Mouse (Mus musculus): ENCODE results near the gene Capn12.

Gene Capn12

DNA sequence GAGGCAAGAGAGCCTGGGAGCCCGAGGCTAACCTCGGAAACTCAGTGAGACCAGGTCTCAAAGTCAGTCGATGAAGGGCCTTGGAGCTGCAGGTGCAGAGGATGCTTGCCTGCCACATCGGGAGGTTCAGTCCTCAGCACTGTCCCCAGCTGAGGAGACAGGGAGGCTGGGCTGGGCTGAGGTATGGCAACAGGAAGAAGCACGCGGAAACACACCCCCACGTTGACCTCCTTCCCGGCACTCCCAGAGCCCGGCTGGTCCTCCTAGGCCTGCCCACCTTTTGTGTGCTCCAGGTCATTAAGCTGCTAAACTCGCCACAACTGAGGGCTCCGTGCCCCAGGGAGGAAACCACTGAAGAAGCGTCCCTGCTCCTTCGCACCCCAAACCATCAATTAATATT lies at the start of gene Capn12:
TSS of gene Capn12 (plus strand) at position 224 of the 400 bp plus-strand sequence.
- DNase-seq (ENCODE audit: low read depth) = no peak

DNA sequence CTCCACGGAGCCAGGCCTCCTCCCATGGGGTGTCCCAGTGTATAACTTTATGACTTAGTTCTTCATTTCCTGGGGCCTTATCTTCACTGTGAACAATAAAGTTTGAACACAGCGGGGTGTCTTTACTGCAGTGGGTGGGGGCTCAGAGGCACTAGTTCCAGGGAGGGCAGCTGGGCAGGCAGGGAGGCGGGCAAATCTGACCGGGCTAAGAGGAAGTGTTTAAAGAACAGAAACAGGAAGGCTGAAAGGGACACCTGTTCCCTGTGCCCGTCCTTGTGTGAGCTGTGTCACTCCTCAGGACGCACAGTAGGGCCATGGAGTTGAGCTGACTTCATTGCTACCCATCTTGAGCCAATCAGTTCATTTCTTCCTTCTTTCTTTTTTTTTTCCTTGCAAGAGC lies 49.1 kb upstream of the Capn12 start:
- DNase-seq (ENCODE audit: low read depth) = no peak

DNA sequence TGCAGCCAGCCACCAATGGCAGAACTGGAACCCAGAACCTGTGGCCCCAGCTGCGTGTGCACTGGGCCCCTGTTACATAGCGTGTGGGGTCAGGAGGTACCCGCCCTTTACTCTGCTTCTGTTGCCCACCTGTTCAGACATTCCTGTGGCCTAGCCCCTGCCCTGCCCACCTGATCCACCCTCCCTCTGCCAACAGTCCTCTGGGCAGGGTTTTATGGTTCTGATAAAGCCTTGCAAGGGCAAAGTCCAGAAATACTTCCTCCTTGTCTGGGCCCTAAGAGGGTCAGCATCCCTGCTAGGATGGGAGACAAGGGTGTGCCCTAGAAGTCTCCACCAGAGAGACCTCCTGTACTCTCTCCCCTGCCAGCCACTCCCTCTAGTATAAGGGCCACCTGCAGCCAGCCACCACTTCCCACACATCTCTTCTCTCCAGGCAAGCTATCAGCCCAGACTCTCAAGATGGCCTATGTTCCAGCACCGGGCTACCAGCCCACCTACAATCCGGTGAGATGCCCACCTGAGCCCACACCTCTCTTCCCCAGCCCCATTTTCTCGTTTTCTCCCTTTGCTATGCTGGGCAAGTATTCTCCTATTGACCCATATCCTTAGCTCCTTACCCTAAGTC lies 47.4 kb upstream of the Capn12 start, which contains the start of gene Lgals4:
TSS of gene Lgals4 (plus strand) at position 132 of the 625 bp plus-strand sequence.
- no peak for DNase-seq (ENCODE audit: low read depth)

DNA sequence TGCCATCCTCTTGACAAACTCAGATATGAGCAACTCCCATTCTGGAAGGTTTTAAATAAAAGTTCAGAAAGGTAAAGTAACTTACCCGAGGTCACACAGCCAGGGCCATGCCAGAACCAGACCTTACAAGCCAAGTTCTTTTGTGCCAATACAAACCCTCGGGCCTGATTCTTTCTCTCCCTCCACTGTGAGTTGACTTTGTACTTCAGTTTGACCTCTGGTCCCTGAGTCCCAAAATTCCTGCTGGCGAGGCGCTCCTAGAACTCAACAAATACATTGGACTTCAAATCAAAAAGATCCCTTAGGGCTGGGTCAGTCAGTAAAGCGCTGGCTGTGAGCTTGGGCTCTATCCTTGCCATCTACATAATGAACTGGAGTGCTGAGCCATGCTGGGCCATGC lies 44.3 kb upstream of the Capn12 start:
- DNase-seq (ENCODE audit: low read depth) = no peak

DNA sequence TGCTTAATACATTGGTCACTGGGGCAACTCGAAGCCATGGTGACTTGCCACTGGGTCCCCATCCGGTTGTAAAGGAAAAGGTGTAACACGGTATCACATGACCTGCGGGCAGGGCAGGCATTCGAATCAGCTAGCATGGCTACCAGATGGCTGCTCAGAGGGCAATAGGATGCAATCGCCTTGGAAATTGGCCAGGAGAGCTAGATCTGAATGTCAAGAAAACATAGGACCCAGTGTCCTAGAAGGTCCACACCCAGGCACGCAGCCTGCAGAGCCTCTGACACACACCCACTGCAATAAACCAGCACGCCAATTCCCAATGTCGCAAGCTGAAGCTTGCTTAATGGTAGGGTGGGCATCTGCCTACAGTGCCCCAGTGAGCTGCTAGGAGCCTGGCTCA lies 42.9 kb upstream of the Capn12 start:
- peak; percentile 83 for DNase-seq (ENCODE audit: low read depth)

DNA sequence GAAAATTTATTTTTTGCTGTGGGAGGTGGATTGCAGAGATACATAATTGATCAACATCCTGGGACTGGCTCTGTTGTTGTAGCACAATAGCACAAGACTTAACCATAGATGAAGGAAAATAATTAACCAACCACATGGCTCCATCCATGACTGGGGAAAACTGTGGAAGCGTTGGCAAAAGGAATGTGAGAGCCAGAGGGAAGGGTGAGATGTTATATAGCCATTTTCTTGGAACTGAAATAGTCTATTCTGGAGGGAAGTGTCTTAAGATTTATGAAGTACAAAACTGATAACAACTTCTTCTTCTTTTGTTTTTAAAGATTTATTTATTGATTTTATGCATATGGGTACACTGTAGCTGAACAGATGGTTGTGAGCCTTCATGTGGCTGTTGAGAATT lies 33.9 kb upstream of the Capn12 start:
- no peak for DNase-seq (ENCODE audit: low read depth)

DNA sequence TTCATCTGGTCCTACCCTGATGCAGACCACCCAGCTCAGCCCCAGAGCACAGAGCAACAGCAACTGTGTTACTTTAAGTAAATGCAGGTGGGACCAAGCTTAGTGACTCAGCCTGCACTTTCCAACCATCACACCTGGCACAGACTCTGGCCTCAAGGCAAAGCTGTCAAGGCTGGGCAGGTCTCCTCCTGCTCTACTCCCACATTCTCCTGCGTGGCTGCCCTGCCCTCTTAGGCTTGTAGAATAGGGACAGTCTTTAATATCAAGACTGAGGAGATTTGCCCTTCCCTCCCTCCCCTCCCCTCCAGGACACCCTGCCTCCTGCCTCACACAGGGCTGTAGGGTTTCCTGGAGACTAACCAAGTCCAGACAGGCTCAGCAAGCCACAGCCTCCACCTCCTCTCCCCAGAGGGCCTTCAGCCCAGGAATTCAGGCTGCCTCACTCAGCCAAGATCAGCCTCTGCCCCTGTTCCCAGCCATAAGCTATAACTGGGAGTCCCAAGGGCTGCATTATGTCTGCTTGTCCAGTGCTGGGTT lies 31.5 kb upstream of the Capn12 start:
- no peak for DNase-seq (ENCODE audit: low read depth)

DNA sequence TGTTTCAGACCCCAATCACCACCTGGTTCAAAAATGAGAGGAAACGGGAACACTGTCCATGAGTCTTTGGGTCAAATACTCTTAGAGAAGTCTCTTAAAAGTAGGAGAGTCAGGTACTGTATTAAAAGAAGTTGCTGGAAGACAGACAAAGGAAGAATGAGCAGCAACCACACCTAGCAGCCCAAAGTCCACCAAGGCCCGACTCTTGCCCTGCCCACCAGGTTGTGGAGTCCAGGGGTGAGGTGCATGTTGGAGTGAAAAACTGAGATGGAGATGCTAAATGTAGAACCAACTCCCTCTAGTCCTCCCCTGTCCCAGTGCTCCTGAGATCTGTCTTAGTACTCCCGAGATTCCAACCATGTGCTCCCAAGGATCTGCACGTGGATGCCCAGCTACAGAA lies 30.6 kb upstream of the Capn12 start:
- no peak for DNase-seq (ENCODE audit: low read depth)

DNA sequence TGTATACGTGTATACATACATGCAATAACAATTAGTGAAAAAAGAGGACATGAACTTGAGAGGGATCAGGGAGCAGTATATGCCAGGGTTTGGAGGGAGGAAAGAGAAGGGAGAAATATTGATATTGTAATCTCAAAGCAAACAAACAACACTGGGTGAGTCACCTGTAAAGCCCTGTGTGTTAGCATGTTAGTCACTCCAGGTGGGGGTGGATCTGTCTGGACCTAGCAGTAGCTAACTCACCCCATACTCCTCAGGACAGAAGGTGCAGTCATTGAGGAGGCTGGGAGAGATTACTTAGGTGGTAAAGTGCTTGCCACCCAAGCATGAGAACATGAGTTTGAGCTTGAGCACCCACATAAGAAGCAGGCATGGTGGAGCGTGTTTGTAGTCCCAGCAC lies 21.3 kb upstream of the Capn12 start:
- DNase-seq (ENCODE audit: low read depth) = no peak

DNA sequence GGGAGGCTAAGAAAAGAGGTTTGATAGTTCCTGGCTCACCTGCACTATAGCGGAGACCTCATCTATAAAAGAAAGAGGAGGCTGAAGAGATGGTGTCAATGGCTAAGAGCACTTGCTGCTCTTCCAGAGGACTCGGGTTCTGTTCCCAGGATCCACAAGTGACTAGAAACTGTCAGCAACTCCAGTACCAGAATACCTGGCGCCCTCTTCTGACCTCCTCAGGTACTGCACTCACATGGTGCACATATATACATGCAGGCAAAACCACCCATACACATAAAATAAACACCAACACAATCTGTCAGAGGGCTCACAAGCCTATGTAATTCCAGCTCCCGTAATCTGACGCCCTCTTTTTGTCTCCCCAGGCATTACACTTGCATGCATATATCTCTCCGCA lies 20.3 kb upstream of the Capn12 start:
- DNase-seq (ENCODE audit: low read depth) = no peak

DNA sequence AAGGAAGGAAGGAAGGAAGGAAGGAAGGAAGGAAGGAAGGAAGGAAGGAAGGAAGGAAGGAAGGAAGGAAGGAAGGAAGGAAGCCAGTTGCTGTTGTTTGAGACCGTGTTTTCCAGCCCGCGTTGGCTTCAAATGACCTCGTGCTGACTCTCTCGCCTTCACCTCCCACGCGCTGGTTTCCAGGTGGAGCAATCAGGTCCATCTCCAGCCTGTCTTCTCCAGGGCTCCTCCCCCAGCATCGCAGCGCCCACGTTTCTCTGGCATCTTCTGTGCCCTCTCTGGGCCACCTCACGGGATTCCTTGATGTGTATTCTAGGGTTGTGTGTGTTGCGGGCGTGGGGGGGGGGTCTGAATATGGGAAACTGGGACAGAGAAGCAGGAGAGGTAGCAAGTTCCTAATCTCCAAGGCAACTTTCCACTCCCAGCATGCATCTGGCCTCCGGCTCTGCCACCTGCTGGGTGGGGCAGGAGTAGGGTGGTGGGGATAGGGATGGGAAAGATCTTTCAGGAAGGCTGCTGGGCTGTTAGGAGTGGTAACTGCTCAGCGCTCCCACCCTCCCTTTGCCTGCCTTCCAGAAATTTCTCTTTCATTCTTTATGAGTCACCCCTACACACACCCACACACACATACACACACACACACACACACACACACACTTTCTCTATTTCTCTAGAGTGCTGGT lies 18.3 kb upstream of the Capn12 start:
- peak; percentile 28 for DNase-seq (ENCODE audit: low read depth)

DNA sequence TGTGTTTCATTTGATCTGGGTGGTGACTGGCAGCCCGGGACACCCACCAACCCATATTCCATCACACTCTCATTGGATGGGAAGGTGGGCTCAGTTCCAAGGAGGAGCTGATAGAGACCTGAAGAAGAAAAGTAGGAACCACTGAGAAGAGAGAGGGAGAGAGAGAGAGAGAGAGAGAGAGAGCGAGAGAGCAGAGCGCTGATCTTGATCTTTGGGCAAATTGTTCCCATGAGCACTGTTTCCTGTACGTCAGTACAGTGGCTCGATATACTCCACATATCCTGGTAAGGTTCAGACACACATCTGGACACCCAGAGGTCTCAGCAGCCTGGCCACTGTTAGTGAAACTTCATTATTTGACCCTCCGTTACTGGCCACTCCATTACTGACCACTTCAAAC lies 17.7 kb upstream of the Capn12 start, which contains the start of gene Lgals7:
TSS of gene Lgals7 (plus strand) at position 314 of the 400 bp plus-strand sequence.
- DNase-seq (ENCODE audit: low read depth) = no peak

DNA sequence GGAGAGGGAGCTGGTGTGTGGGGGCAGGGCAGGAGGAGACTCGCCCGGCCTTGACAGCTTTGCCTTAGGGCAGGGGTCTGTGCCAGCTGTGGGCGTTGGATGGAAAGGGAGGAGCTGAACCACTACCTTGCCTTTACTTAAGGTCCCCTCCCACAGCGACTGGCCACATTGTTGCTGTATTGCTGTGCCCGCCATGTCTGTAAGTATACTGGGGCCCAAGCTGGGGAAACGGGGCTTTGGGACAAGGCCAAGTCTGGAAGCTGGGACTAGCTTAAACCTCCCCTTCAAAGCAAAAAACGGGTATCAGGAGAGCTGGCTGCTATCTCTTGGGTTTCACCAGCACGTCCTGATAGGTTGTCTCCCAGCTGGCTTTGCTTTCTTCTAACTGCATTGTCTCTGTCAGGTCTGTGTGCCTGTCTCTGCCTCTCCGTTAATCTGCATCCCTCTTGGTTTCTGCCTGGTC lies 16.9 kb upstream of the Capn12 start:
- no peak for DNase-seq (ENCODE audit: low read depth)

DNA sequence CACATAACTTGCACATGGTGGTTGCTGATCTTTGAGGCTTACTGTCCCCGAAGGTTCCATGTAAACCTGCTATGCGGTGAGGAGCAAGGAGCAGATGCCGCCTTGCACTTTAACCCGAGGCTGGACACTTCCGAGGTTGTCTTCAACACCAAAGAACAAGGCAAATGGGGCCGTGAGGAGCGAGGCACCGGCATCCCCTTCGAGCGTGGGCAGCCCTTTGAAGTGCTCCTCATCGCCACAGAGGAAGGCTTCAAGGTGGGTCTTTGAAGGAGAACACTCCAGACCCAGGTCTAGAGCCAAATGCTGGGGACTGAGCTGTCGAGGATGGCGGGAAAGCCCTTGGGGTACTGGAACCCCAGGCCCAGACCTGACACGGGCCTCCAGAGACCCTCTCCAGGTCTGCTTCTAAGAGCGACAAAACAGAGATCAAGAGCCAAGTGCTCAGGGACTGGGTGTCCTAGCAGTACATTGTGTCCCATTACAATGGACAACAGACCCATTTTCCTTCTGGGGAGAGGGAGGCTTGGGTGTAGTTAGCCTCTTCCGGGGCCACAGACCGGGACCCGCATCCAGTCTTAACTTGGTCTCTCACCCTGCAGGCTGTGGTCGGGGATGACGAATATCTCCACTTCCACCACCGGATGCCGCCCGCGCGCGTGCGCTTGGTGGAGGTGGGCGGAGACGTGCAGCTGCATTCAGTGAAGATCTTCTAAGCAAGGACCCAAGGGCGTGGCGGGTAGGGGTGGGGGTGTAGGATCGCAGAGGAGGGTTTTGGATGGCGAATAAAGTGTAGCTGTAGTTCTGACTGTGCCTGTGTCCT lies 15.5 kb upstream of the Capn12 start:
- peak; percentile 96 for DNase-seq (ENCODE audit: low read depth)

DNA sequence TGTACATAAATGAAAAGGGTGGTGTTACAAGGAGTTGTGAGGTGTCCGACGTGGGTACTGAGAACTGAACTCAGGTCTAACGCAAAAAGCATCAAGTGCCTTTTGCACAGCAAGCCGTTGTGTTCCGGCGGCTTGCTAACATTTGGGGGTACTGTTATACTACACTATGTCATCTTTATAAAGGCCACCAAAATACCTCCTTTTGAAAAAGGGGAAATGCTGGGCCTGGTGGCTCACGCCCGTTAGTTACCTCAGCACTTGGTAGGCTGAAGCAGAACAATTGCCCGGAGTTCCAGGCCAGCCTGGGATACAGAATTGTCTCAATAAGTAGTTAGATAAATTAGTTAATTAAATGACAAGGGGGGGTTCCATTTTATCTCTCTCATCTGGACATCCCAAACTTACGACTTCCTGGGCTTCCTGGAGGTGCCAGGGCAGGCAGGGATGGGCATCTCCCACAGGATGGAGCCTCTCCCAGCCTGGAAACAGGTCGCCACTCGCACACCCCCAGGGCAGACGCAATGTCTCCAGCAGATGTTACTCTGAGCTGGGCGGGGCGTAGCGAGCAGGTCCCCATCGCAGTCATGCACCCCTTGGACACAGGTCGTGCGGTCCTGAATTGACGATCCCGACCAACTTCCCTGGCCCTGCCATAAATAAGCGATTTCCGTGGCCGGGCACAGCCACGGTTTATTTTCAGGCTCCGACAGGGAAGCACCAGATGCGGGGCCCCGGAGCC lies 14.3 kb upstream of the Capn12 start:
- peak; percentile 41 for DNase-seq (ENCODE audit: low read depth)

DNA sequence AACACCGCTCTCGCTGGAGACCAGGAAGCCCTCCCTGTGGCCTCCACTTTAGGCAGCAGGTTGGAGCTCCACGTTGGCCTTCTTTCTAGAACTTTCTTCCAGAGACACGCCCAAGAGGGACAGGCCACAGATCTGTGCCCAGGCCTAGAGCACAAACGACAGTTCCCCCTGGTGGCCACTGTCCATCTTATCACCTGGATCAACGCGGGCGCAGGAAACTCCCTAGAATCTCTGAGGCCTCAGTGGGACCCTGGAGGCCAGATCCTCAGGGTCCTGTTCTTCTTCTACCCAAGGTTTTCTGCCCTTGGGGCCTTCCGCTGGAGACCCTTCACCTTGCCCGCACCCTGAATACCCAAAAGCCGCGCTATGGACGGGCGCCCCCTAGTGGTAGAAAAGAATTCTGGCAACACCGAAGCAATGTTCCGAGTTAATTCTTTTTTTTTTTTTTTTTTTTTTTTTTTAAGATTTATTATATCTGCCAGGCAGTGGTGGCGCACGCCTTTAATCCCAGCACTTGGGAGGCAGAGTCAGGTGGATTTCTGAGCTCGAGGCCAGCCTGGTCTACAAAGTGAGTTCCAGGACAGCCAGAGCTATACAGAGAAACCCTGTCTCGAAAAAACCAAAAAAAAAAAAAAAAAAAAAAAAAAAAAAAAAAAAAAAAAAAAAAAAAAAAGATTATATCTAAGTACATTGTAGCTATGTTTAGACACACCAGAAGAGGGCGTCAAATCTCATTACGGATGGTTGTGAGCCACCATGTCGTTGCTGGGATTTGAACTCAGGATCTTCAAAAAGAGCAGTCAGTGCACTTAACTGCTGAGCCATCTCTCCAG lies 13.5 kb upstream of the Capn12 start:
- DNase-seq (ENCODE audit: low read depth) = peak; percentile 92

DNA sequence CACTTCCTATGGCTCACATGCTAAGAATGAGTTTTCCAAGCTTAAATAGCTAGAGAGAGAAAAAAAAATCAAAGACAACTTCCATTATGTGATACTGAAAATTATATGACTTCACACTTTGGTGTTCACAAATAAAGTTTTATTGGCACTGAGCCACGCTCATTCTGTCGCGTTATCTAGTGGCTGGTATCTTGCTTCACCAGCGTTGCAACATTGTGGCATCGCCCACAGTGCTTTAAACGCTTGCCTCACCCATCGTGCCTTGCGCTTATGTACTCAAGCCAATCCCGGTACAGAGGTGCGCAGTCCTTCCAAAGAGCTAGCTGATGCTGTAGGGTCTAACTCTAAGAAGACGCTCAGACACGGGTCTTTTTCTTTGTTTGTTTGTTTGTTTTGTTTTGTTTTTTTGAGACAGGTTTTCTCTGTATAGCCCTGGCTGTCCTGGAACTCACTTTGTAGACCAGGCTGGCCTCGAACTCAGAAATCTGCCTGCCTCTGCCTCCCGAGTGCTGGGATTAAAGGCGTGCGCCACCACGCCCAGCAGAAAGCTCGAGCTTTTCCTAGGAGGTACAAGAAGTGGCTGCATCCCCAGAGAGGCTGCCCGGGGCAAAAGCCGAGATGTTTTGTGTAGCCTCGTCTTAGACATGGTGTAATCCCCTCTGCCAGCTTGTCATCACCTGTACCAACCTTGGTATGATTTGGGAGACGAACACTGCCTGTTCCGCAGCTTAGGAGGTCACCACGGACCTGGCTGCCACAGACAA lies 10.1 kb upstream of the Capn12 start:
- DNase-seq (ENCODE audit: low read depth) = peak; percentile 81

DNA sequence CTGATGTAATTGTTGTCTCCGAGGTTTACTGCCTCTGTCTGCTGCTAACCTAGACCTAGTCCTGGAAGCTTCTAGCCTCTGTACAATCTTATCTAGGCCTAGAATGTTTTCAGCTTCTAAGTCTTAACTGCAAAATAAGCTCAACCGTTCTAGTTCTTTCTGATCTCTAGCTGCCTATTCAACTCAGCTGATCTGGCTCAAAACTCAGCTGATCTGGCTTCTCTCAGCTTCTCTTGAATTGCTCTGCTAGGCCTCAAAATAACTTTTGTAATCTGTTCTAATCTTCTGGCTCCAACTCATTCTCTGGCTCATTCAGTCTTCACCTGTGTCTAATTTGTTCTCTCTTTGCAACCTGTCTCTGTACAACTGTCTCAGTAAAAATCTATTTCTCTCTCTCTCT lies 6.7 kb upstream of the Capn12 start:
- DNase-seq (ENCODE audit: low read depth) = no peak

DNA sequence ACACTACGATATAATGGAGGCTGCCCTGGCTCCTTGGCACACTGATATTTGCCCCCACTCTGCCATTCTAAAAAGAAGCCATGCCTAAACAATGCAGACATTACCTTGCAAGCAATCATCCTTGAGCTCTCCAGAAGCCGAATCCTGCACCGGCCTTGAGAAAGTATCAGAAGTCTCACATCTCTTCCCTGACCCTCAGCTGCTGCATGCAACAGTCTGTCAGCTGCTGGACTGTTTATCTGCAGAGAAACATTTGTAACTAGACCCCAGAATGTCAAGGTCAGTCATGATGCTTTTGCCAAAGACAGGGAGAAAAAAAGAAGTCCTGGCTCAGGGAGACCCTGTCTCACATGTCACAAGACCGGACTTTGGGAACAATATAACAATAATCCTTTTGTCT lies 5.1 kb upstream of the Capn12 start:
- no peak for DNase-seq (ENCODE audit: low read depth)

DNA sequence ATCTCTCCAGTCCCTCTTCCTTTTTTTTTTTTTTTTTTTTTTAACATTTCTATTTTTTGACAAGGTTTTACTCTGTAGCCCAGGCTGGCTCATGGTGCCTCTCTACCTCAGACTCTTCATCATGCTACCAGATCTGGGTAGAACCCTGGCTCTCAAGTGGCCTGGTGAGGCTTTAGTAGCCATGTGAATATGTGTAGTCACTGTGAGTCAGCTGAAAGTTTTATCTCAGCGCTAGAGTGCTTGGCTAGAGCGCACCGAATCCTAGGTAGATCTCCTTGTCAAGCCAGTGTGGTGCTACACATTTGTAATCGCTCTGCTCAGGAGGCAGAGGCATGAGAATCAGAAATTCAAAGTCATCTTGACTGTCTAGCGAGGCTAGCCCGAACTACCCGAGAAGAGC lies 4.1 kb upstream of the Capn12 start:
- DNase-seq (ENCODE audit: low read depth) = peak; percentile 37

Measured in 416B (cell line).